Mouse (Mus musculus): ENCODE results near the gene Doxl2.
"Not testable (repeated sequence)": the region's sequence is repeated elsewhere in the genome, so short reads cannot be mapped to it uniquely, and the experiment has no call there.

Gene Doxl2

DNA sequence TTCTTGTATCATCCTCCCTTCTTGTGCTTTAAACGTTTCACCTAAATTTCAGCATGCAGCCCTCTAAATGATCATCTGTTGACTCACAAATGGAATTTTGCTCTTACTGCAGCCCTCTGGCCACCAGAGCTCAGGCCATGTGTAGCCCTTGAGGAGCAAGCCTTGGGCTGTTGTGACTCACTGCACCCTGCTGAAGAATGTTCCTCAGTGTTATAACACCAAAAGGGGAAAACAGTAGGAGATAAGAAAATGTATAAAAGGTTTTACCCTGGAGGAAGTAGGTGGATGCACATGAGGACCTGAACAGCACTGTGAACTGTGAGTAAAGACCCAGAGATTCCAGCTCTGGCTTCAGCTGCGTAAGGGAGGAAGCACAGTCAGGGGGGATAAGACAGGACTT is at the start of gene Doxl2:
TSS of gene Doxl2 (plus strand) at position 301 of the 400 bp plus-strand sequence.
- no peak for DNase-seq (ENCODE audit: low spot score in 2 of 2)

DNA sequence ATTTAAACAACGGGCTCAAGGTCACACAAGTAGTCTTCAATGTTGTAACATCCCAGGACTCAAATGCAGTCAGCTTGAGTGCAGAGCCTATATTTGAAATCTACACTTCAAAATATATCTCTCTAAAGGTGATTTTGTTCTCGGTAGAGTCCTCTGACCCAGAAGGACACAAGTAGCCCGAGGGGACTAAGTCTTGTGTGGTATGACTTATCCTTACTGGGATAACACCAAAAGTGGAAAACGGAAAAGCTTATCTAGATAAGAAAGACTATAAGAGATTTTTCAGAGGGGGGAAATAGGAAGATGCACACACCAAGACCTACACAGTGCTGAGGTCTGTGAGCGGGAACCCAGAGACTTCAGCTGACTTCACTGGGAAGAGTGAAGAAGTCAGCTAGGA is 45.2 kb upstream of the Doxl2 start, which contains the start of gene 1600015I10Rik:
TSS of gene 1600015I10Rik (plus strand) at position 301 of the 400 bp plus-strand sequence.
- DNase-seq (ENCODE audit: low spot score in 2 of 2), result no peak

DNA sequence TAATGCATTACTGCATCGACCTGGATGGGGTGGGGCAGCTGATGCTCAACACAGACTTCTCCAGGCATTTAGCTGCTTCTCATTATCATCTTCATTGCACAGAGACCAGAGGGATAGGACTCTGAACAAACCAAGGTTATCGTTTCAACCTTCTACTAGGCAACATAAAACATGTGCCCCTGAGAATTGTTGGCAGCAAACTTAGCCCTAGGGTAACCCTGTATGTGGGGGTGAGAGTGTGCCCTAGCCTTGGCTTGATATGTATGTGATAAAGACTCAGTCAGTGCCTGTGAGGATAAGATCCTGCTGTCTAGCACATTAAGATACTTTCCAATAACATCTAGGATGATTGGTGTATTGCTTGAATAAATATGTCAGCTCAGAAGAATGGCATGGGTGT is 25.2 kb upstream of the Doxl2 start:
- no peak for DNase-seq (ENCODE audit: low spot score in 2 of 2)

DNA sequence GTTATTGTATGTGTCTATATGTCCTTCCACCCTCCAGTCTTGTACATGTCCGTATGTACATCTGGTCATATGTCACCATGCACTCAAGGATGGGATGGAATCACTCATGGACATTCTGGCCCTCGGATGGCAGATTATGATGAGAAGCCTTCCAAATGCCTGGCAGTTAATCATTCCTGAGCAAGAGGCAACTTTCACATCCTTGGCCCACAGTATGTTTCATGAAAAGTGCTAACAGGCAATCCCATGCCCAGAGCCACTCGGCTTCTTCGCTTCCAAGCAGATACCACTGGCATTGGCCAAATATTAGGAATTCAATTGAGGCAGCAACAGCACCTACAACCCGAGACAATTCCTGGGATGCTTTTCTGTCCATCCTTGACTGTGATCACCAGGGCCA is 24.1 kb upstream of the Doxl2 start:
- no peak for DNase-seq (ENCODE audit: low spot score in 2 of 2)

DNA sequence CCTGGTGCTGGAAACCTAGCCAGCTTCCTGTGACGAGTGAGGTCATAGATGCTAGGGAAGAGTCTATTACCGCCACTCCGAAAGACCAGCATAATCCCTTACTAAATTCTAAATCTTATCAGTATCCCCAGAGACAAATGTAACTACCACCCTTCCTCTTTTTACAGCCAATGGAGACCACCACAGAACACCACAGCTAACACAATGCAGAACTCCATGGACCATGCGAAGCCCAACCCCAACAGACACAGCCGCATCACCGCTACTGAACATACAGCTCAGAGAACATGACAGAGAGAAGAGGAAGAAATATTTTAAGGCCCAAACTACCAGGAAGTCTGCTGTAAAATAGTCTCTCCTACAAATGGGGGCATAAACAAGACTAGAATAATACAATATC is 23.1 kb upstream of the Doxl2 start:
- DNase-seq (ENCODE audit: low spot score in 2 of 2), result no peak

DNA sequence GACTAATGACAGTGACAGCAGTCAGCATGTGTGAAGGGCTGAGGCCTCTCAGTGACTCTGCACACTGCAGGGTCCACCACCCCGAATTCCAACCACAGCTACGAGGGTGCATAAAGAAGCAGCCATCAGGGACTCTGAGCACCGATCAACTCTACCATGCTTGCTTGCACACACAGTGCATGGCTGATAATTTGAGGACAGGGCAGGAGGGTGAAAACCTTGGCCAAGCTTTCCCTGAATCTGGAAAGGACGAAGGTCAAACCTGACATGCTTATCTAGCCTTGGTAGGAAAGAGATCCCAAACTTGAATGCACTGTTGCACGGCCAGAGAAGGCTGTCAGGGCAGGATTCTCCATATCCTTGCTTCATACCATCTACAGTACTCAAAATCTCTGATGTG is 21.5 kb upstream of the Doxl2 start:
- DNase-seq (ENCODE audit: low spot score in 2 of 2), result no peak

DNA sequence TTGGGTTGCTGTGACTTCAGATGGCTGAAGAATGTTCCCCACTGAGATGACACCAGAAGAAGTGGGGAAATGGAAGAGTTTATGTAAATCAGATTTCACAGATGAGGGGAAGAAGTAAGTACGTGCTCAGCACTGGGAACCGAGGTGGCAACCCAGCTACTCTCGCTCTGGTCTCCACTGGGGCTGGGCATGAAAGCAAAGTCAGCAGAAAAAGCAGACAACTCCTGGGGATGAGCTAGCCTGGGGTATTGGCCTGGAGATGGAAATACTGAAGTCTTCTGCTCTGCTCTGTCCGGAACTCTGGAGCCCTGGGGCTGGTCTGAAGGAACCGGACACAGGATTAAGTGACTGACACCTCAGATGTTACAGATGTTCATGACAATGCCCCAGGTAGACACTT is 20.6 kb upstream of the Doxl2 start:
- DNase-seq (ENCODE audit: low spot score in 2 of 2), result no peak

DNA sequence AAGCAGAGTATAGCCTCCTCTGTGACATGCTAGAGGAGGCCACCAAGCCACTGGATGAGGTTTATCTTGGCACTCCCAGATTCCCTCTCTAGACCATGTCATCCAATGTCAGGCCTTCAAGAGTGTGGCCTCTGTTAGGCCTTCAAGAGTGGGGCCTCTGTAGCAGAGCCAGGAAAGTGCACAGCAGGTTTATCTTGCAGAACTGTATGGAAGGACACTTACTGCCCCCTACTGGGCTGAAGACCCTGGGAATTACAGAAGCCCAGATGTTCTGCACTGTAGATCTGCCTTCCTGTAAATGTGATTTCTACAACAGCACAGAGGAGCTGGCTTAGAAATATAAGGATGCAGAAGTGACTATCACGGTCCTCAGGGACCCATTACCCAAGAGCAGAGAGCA is 19.8 kb upstream of the Doxl2 start:
- DNase-seq (ENCODE audit: low spot score in 2 of 2), result peak in 1 of 2 experiments; percentile 50

DNA sequence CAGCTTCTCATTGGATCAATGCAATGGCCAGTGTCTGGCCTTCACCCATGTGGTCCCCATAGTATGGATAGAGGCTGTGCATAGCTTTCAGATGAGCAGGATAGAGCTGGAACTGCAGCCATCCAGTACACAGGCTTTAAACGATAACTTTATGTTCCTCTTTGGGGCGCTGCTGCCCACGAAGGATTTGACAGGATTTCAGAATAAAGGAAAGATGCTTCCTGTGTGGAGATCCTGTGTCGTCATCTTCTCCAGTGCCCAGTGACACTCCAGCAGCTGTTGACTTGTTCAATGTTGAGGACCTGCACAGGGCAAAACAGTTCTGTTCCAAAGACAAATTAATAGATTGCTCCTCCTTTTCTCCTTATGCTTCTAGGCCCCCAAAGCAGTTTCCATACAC is 18.0 kb upstream of the Doxl2 start:
- DNase-seq (ENCODE audit: low spot score in 2 of 2), result no peak

DNA sequence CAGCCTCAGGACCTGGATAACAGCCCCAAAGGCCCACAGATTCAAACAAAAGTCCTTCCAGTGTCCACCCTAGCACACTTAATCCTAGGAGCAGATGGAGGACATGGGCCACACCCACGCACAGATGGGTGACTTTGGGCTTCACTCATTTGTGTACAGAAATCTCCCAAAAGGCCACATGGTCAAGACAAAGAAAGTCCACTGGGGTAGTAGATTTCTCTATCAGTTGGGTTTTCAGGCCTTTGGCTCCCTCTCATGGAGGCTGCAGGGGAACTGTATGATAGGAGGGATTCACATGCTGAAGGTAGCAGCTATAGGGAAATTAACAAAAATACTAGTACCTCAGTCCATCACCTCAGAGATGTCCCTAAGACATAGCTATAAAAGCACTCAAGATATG is 16.7 kb upstream of the Doxl2 start:
- no peak for DNase-seq (ENCODE audit: low spot score in 2 of 2)

DNA sequence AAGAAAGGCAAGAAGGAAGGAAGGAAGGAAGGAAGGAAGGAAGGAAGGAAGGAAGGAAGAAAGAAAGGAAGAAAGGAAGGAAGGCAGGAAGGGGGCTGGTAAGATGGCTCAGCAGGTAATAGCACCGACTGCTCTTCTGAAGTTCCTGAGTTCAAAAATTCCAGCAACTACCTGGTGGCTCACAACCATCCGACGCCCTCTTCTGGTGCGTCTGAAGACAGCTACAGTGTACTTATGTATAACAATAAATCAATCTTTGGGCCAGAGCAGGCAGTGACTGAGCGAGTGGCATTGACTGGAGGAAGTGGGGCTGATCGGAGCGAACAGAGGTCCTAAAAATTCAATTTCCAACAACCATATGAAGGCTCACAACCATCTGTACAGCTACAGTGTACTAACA is 15.6 kb upstream of the Doxl2 start:
- DNase-seq (ENCODE audit: low spot score in 2 of 2), result not testable (repeated sequence)

DNA sequence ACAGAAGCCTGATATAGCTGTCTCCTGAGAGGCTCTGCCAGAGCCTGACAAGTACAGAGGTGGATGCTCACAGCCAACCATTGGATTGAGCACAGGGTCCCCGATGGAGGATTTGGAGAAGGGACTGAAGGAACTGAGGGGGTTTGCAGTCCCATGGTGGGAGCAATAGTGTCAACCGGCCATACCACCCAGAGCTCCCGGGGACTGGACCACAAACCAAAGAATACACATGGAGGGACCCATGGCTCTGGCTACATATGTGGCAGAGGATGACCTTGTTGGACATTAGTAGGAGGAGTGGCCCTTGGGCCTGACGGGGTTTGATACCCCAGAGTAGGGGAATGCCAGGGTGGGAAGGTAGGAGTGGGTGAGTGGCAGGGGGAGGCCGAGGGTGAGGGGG is 8.1 kb upstream of the Doxl2 start:
- not testable (repeated sequence) for DNase-seq (ENCODE audit: low spot score in 2 of 2)

DNA sequence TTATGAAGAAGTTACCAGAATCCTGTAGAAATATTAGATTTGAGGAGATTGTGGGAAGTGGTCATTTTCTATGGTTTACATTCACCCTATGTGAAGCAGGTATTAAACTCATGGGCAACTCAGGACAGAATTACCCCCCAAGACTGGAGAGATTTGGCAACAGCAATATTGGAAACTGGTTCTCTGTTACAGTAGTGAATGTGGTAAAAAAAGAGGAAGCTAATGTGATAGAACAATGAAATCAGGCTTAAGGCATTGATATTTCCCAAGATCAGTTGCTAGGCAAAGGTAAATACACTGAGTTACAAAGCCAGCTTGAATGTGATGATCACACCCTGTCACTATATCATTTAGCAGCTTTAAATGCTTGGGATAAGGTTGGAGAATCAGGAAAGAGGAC is 6.9 kb upstream of the Doxl2 start:
- DNase-seq (ENCODE audit: low spot score in 2 of 2), result no peak

DNA sequence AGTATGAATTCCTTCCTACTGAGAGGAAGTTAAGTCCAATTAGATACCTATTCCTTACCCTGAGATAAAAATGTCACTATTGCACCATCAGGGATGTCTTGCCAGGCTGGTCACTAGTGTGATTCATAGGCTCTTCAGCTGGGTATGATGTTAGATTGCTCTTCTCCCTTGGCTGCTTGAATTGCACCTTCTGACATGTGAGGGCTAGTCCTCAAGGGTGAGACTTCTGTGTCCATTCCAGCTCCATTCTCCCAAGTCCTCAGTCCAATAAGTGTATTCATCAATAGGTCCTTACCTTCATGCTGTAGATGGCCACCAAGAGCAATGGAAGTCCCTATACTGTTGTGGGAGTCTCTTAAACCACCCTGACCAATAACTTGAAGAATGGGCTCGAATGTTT is 4.9 kb downstream of the Doxl2 start:
- DNase-seq (ENCODE audit: low spot score in 2 of 2), result no peak

DNA sequence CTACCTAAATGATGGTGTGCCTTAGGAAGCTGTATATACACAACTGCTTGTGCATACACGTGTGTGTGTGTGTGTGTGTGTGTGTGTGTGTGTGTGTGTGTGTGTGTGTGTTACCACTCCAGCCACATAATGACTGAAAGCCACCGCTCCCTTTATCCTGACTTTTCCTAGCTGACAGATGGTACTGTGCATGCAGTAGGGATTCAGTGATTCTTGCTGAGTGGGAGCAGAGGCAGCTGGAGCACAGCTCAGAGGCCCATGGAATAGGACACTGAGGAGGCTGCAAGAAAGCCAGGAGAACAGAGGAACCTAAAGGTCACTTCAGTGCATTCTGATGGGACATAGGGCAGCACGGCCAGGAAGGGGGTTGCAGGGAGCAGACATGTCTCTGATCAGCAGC is 7.5 kb downstream of the Doxl2 start:
- DNase-seq (ENCODE audit: low spot score in 2 of 2), result no peak

DNA sequence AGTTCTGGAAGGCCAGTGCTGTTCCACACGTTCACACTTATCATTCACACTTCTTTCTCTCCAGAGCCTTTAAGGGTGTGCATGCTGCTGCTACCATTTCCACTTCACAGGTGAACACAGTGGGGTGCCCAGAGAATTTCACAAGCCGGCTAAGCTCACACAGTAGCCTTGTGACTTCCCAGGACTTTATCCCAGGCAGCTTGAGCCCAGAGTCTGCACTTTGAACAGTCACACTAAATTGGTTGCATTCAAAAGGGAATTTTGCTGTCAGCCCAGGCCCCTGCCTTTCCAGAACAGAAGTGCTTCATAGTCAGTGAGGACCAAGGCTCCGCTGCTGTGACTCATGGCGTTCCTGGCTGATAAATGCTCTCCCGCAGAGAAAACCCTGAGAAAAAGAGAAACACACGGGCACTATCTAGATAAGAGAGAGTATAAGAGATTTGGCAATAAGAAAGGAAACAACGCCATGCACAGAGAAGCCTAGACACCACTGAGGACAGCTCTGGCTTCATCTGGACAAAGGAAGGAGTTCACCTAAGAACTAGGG is 11.8 kb downstream of the Doxl2 start, which contains the start of gene Svs1:
TSS of gene Svs1 (plus strand) at position 418 of the 547 bp plus-strand sequence.
- no peak for DNase-seq (ENCODE audit: low spot score in 2 of 2)

DNA sequence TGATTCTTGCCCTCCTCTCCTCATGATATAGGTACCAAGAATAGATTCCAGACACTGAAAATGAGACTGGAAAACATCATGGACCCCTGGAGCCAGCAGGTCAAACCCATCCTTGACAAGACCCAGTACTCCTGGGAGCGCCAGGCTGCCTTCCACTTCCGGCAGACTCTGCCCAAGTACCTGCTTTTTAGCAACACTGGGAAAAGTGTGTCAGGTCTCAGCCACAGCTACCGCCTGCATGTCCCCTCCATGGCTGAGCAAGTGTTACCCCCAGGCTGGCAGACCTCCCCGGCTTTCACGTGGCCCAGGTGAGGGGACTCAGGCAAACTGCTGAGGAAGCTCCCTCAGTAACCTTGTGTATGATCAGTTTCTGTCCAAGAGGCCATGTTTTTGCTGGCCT is 15.2 kb downstream of the Doxl2 start:
- DNase-seq (ENCODE audit: low spot score in 2 of 2), result no peak

DNA sequence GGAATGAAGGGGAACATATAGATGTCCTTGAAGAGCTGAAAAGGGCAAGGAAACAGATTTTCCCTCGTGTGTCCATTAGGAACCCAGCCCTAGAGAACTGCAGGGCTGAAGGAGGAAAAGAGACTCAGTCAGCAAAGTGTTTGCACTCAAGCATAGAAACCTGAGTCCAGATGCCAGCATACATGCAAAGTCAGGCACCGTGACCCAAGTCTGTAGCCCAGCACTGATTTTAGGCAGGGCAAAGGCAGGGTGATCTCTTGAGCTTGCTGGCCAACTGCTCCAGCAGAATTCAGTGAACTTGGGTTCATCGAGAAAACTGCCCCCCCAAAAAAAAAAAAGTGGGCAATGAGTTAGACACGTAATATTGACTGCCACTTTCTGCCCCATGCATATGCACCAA is 17.2 kb downstream of the Doxl2 start:
- no peak for DNase-seq (ENCODE audit: low spot score in 2 of 2)

DNA sequence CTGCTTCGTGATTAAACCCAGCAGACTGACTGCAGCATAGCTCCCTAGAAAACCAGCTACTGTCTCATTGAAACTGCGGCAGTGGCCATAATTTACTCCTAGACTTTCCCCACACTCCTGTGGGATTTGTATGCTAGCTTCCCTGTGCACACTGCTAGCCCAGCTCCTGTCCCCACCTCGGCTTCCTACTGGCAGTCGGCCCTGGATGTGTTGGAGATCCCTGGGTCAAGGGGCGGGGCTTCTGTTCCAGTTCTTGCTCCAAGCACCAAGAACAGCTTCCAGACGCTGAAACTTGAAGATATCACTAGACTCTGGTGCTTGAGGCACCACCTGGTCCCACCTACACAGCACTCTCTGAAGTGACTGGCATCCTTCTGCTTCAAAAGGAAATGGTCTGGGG is 23.4 kb downstream of the Doxl2 start:
- DNase-seq (ENCODE audit: low spot score in 2 of 2), result no peak

DNA sequence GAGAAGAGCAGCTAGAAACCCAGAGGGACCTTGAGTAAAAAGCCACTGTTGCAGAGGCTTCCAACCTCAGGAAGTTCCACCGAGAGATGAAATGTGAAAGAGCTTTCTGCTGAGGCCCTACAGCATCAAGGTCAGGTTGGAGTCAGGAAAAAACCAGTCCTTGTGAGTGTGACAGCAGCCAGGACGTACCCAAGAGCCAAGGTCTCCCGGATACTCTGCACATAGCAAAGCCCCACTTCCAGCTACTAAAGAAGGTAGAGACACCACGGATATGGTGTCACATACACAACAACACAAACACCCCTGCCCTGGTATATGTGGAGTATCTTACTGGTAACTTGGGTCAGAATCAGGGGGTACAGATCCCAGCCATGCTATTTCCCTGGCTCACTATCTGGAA is 24.0 kb downstream of the Doxl2 start:
- no peak for DNase-seq (ENCODE audit: low spot score in 2 of 2)

DNA sequence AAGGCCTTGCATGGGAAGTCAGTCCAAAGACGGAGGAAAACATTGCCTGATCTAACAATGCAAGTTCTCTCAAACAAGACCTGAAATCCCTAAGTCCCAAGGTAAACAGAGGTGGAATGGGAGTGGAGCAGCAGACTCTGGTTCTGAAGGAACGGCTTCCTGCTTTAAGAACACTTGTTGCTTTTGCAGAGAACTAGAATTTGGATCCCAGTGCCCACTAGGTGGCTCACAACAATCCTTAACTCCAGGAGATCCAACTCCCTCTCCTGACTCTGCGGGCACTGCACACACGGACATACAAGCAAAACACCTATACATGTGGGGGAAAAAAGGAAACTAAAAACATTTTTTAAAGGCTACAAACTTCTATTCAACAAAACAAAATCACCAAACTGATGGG is 28.6 kb downstream of the Doxl2 start:
- DNase-seq (ENCODE audit: low spot score in 2 of 2), result no peak

DNA sequence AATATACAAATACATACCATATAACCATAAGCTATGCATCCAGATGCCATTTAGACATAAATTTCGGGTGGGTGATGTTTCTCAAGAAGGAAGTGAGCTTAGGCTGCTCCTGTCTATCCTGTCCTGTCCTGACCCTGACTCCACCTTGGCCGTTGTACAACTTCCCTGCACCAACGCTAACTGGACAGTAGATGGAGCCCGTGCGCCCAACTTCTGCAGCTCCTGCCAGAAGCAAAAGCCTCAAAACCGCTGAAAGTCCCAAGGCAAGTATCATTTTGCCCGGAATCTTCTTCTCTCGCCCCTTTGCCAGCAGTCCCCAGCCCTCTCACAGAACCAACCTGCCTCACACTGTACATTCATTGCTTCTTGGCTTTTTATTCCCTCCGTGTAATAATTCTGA is 33.2 kb downstream of the Doxl2 start:
- peak; percentile 24 to 68 for DNase-seq (ENCODE audit: low spot score in 2 of 2)

DNA sequence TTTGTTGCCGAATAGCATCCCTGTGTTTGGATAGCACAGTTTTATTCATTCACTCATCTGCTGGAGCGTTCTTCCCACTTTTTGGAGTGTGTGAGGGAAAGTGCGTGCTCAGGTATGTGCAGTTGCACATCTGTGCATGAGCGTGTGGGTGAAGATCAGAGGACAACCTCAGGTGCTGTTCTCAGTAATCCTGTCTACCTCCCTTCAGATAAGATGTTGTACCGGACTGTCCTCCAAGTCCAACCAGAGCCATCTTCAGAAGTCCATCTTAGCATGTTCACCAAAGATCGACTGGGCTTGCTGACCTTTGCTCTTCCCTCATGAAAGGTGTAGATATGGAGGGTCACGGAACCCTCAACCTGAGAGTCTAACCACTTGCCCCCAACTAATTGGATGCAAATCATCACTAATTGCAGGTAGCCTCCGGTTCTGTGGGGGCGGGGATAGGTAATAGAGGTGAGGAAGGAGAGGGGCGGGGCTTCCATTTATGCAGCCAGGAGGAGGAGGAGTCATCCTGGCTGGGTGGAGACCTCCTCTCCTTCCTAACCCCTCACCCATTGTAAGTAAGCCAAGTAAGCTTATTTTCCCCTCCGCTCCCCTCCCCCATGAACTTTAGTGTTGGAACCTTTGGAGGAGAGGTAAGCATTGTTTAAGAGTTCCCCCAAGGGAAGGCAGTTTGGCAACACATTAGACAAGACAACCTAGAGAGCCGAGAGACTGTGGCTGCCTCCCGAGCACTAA is 33.8 kb downstream of the Doxl2 start:
- no peak for DNase-seq (ENCODE audit: low spot score in 2 of 2)

DNA sequence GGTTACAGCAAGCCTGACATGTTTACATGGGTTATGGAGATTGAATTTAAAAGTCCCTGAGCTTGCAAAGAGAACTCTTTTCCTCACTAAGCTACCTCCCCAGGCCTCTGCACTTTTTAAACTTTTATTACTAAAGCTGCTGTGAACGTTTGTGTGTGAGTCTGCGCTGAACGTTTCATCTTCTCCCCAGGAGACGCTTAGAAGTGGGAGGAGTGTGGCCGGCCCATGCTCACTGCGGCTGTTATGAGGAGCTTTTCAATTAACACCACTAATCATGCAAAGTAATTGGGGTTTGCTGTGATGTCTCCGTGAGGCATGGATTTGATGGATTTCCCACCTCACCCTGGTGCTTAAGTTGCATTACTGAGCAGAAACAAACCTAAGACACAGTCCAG is 34.4 kb downstream of the Doxl2 start:
- DNase-seq (ENCODE audit: low spot score in 2 of 2), result no peak

Measured in spleen, postnatal 10 days (tissue).